ENCODE assay signal across 8 mouse cellular contexts in the genomic region with DNA sequence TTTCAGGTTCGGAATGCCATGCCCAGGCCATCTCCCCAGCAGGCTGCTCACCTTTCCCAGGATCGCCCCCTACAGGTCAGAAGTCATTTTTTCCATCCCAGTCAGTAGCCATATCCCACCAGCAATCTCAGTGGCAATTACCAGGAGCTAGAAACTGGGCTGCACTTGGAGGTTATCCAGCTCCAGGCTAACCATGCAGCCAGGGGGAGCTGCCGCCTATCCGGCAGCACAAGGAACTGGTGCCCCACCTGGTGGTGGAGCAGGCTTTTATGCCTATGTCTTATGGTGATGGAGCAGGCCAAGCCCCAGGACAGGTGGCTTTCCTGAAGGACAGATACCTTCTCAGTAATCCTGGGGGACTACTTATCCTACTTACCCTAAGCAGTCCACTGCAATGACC. TPM values are rescaled to one million over a fixed set of nuclear protein-coding genes. Genes with fewer than 3 reads are reported as not detected.
DNase-seq lines count a peak whose midpoint lies in the region; ATAC-seq and TF ChIP-seq lines count a peak whose summit lies in the region.

No protein-coding gene starts in this region.

- no peaks in the 10 kb centered on the region for H3K9me3 ChIP-seq in hindbrain, embryonic 10.5 days
- H3K9me3 ChIP-seq in hindbrain, embryonic 12.5 days (replicated peaks): no peaks in the 10 kb centered on the region
- no peaks in the 10 kb centered on the region for H3K9me3 ChIP-seq in hindbrain, postnatal 0 days (ENCODE audit: low read length)
- H3K9me3 ChIP-seq in limb, embryonic 11.5 days (ENCODE audit: control insufficient read depth, low read length): no peaks in the 10 kb centered on the region

- 26% methylated on average over 4 of the region's 4 CpGs for WGBS in hindbrain, embryonic 10.5 days
- 26% methylated on average over 4 of the region's 4 CpGs for WGBS in hindbrain, embryonic 12.5 days
- WGBS in hindbrain, postnatal 0 days: 33% methylated on average over 4 of the region's 4 CpGs
- WGBS in limb, embryonic 11.5 days: 32% methylated on average over 4 of the region's 4 CpGs

- H3K9ac ChIP-seq in hindbrain, embryonic 12.5 days: no peak overlapping the region
- no peak overlapping the region for H3K9ac ChIP-seq in hindbrain, postnatal 0 days (replicated peaks; ENCODE audit: low read length)
- H3K9ac ChIP-seq in limb, embryonic 11.5 days (ENCODE audit: low read length): no peak overlapping the region

- peak; percentile 85 for TF ChIP-seq CTCF in hindbrain, postnatal 0 days (IDR thresholded peaks at IDR 0.05; ENCODE audit: low read depth)

- H3K4me2 ChIP-seq in hindbrain, embryonic 12.5 days (replicated peaks): no peak overlapping the region
- H3K4me2 ChIP-seq in hindbrain, postnatal 0 days (ENCODE audit: low read depth, low read length): no peak overlapping the region
- H3K4me2 ChIP-seq in limb, embryonic 11.5 days (ENCODE audit: low read depth, severe bottlenecking): no peak overlapping the region

- H3K4me1 ChIP-seq in hindbrain, embryonic 10.5 days (replicated peaks): 0 out of 2 replicates have a peak, but pooled peaks cover 4% of the 10 kb centered on the region
- no peaks in the 10 kb centered on the region for H3K4me1 ChIP-seq in hindbrain, embryonic 12.5 days
- no peaks in the 10 kb centered on the region for H3K4me1 ChIP-seq in hindbrain, postnatal 0 days (ENCODE audit: insufficient read depth, low read length)
- H3K4me1 ChIP-seq in limb, embryonic 11.5 days (ENCODE audit: control insufficient read depth, insufficient read depth, low read length): no peaks in the 10 kb centered on the region

- no peak for ATAC-seq in hindbrain, embryonic 12.5 days (ENCODE audit: low FRiP score)
- ATAC-seq in hindbrain, postnatal 0 days: no peak
- no peak for ATAC-seq in limb, embryonic 11.5 days (ENCODE audit: insufficient number of reproducible peaks, low FRiP score, low TSS enrichment, low read depth)
- ATAC-seq in inflammation-experienced regulatory T-cells, adult 6 months: no peak

- no peaks in the 10 kb centered on the region for H3K36me3 ChIP-seq in hindbrain, embryonic 10.5 days
- no peaks in the 10 kb centered on the region for H3K36me3 ChIP-seq in hindbrain, embryonic 12.5 days
- no peaks in the 10 kb centered on the region for H3K36me3 ChIP-seq in hindbrain, postnatal 0 days (ENCODE audit: insufficient read depth, low read length)
- H3K36me3 ChIP-seq in limb, embryonic 11.5 days (ENCODE audit: control insufficient read depth, insufficient read depth, low read length): no peaks in the 10 kb centered on the region

- DNase-seq in hindbrain, embryonic 10.5 days (ENCODE audit: low spot score): peak; percentile 36
- DNase-seq in Muller cell, postnatal 12 days (ENCODE audit: inconsistent ontology term): peak; percentile 68
- peak; percentile 65 to 76 for DNase-seq in cerebellum, postnatal 14 days
- peak; percentile 73 for DNase-seq in hindbrain, postnatal 0 days (ENCODE audit: low spot score)
- DNase-seq in limb, embryonic 11.5 days (ENCODE audit: low spot score): peak; percentile 62
- peak; percentile 8 for DNase-seq in skeletal muscle tissue, adult 2 months (ENCODE audit: low read depth, low spot score)

- H3K27ac ChIP-seq in hindbrain, embryonic 10.5 days: no peak overlapping the region
- no peak overlapping the region for H3K27ac ChIP-seq in hindbrain, embryonic 12.5 days
- no peak overlapping the region for H3K27ac ChIP-seq in hindbrain, postnatal 0 days
- H3K27ac ChIP-seq in limb, embryonic 11.5 days (replicated peaks; ENCODE audit: low read depth, low read length): no peak overlapping the region

- no peak overlapping the region for H3K4me3 ChIP-seq in hindbrain, embryonic 10.5 days
- no peak overlapping the region for H3K4me3 ChIP-seq in hindbrain, embryonic 12.5 days
- H3K4me3 ChIP-seq in hindbrain, postnatal 0 days (ENCODE audit: low read length): no peak overlapping the region
- no peak overlapping the region for H3K4me3 ChIP-seq in limb, embryonic 11.5 days (ENCODE audit: low read depth, low read length)

- 0 out of 2 replicates have a peak, but pooled peaks cover 2% of the 10 kb centered on the region for H3K27me3 ChIP-seq in hindbrain, embryonic 10.5 days (ENCODE audit: insufficient read depth, poor library complexity, severe bottlenecking)
- H3K27me3 ChIP-seq in hindbrain, embryonic 12.5 days: no peaks in the 10 kb centered on the region
- no peaks in the 10 kb centered on the region for H3K27me3 ChIP-seq in hindbrain, postnatal 0 days (ENCODE audit: insufficient read depth, low read length)
- no peaks in the 10 kb centered on the region for H3K27me3 ChIP-seq in limb, embryonic 11.5 days (ENCODE audit: control insufficient read depth, insufficient read depth, low read length)

RNA-seq across cellular contexts. Expression of gene Thsd4, which starts 26.3 kb away (rescaled TPM):
- polyA plus RNA-seq in hindbrain, embryonic 10.5 days (2016; fragmentation: Nextera tagmentation; extraction: Ambion mirVana): 4.0 and 6.7 TPM in 2 replicates
- polyA plus RNA-seq in hindbrain, embryonic 12.5 days (2016; fragmentation: Nextera tagmentation; extraction: Ambion mirVana): 9.3 and 11.6 TPM in 2 replicates
- 15.3 and 17.7 TPM in 2 replicates for total RNA-seq in hindbrain, postnatal 0 days (2014; rRNA removed)
- polyA plus RNA-seq in hindbrain, postnatal 0 days (2015; fragmentation: Nextera tagmentation; extraction: Ambion mirVana): 4.8 and 4.9 TPM in 2 replicates
- 11.8 and 12.9 TPM in 2 replicates for polyA plus RNA-seq in limb, embryonic 11.5 days (2014; fragmentation: Nextera tagmentation; extraction: Ambion mirVana)
- polyA plus RNA-seq in inflammation-experienced regulatory T-cells, adult 6 months (2017; shearing (Covaris generic)): not detected

Comparison
In these comparisons a context has a peak if more than half of its experiments do, and no peak if none do; other contexts are left out.
1. DNase-seq: peak in every context shown above with its lines; median percentile 73 in hindbrain, postnatal 0 days; 70 in cerebellum, postnatal 14 days; 68 in Muller cell, postnatal 12 days; 62 in limb, embryonic 11.5 days; 36 in hindbrain, embryonic 10.5 days; 8 in skeletal muscle tissue, adult 2 months.